Mouse (Mus musculus) ES-E14 (cell line): ENCODE measurements at regions not wholly inside any gene's neighbourhood (a gene's known extent, or its start where the extent isn't known, plus 50 kb on each side); places are given as distances from the start of the nearest gene placed in this dataset.

Experiments used
- DNase-seq: peaks from one replicate; pipeline ENCODE4 v3.0.0-alpha.2; 2013; ENCODE audit warnings: low read depth, low spot score
- H3K27ac ChIP-seq: 2 replicates; pipeline ENCODE4 v1.5.1; 2012; ENCODE audit warnings: low read depth, mild to moderate bottlenecking, low read length, moderate library complexity, mixed read lengths; ENCODE audit not compliant: poor library complexity, insufficient read depth, severe bottlenecking
- H3K36me3 ChIP-seq: 2 replicates; pipeline ENCODE4 v1.6.1; 2012; ENCODE audit warnings: mild to moderate bottlenecking, low read length, moderate library complexity, mixed read lengths; ENCODE audit not compliant: control insufficient read depth, poor library complexity, insufficient read depth, severe bottlenecking
- H3K4me1 ChIP-seq, 2 experiments: fragments of 150-350 bp in 1 of 2; sonication (generic) in 1 of 2; 2 replicates each; pipeline ENCODE4 v1.6.1; 2012; ENCODE audit warnings: low read length in 2 of 2, mild to moderate bottlenecking in 1 of 2, mixed read lengths in 1 of 2; ENCODE audit not compliant: control insufficient read depth in 2 of 2, insufficient read depth in 2 of 2, poor library complexity in 1 of 2
- H3K4me3 ChIP-seq, 2 experiments: fragments of 150-350 bp in 1 of 2; sonication (generic) in 1 of 2; 2 replicates each; pipeline ENCODE4 v1.5.1; 2012; ENCODE audit warnings: low read length in 2 of 2, low read depth in 1 of 2, mild to moderate bottlenecking in 1 of 2, mixed read lengths in 1 of 2; ENCODE audit not compliant: insufficient read depth in 1 of 2, poor library complexity in 1 of 2, severe bottlenecking in 1 of 2
- H3K9ac ChIP-seq: 2 replicates; pipeline ENCODE4 v1.6.1; 2012; ENCODE audit warnings: low read depth, mild to moderate bottlenecking, low read length, mixed read lengths; ENCODE audit not compliant: poor library complexity, insufficient read depth, severe bottlenecking
- H3K9me3 ChIP-seq: fragments of 150-350 bp; sonication (generic); 2 replicates; pipeline ENCODE4 v1.6.1; 2012; ENCODE audit warnings: low read depth, mild to moderate bottlenecking, low read length; ENCODE audit not compliant: control insufficient read depth, insufficient read depth
- CHD2 ChIP-seq: IDR thresholded peaks from 2 replicates; pipeline ENCODE4 v1.6.1; 2014; ENCODE audit warnings: mild to moderate bottlenecking, low read depth, low read length, inconsistent platforms
- HCFC1 ChIP-seq: IDR thresholded peaks from 2 replicates; pipeline ENCODE4 v1.6.1; 2012; ENCODE audit warnings: low read length, inconsistent platforms, borderline replicate concordance; ENCODE audit not compliant: insufficient read depth
- MAFK ChIP-seq: IDR thresholded peaks from 2 replicates; pipeline ENCODE4 v1.6.1; 2014; ENCODE audit warnings: mild to moderate bottlenecking, low read depth, low read length, inconsistent platforms; ENCODE audit not compliant: insufficient read depth
- ZC3H11A ChIP-seq: IDR thresholded peaks from 2 replicates; pipeline ENCODE4 v1.6.1; 2012; ENCODE audit warnings: low read depth, mild to moderate bottlenecking, inconsistent platforms, low read length, borderline replicate concordance
- ZNF384 ChIP-seq: IDR thresholded peaks from 2 replicates; pipeline ENCODE4 v1.6.1; 2012; ENCODE audit warnings: low read depth, low read length, inconsistent platforms
- in situ Hi-C, 2 experiments: fragments of 600-800 bp; cut with MboI; formaldehyde crosslinking; loops; one replicate each; pipeline ENCODE4 v1.15.1; 2025; ENCODE audit warnings: low sequenced_read_pairs in 2 of 2, inconsistent platforms in 1 of 2; ENCODE audit not compliant: unreplicated experiment in 2 of 2

DNA sequence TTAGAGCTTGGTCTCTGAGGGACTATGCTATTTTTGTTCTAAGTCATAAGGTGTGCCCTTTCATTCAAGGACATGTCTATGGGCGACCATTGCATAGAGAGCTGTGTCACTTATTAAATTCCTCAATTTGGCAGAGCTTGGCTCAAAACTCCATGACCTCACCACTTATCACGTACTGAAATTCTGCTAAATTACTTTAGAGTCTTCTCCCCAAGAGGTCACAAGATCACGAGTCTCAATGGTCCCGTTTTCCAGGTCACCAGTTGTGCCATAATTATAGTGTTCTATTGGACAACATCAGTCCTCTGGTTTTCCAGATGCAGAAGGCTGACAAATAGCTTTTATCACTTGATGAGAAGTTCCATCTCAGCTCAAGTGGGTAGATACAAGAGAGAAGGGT is 576.9 kb downstream of the Dok5 start:
- H3K9me3 ChIP-seq = no peaks in the 10 kb centered on the region
- in situ Hi-C loops = no loop called here
- DNase-seq = no peak
- TF ChIP-seq CHD2 (no peak), ZNF384 (no peak), MAFK (no peak), HCFC1 (no peak), ZC3H11A (no peak)
- no peak overlapping the region for H3K9ac ChIP-seq
- H3K27ac ChIP-seq = no peak overlapping the region
- no peak overlapping the region for H3K4me3 ChIP-seq
- H3K4me1 ChIP-seq = no peaks in the 10 kb centered on the region
- no peaks in the 10 kb centered on the region for H3K36me3 ChIP-seq

DNA sequence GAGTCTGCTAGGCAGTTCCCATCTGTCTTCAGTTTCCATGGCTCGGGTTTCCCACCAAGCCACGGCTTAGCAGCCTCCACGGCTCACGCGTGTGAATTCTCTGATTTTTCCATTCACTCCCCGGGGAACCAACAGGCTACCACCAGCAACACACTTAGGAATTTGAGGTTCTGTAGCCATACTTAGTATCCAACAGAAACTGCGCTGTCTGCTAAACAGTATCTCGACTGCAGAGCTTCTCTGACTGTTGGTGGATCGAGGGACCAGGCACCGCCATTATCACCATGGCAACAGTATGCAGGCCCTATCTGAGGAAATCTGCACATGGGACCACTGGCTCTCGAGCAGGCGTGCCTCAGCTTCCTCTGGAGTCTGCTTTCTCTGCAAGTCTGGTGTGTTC is 574.4 kb downstream of the Dok5 start:
- DNase-seq = peak; percentile 11
- Histone ChIP-seq H3K27ac (no peak overlapping the region), H3K9me3 (no peaks in the 10 kb centered on the region), H3K9ac (no peak overlapping the region), H3K36me3 (no peaks in the 10 kb centered on the region), H3K4me1 (no peaks in the 10 kb centered on the region), H3K4me3 (no peak overlapping the region)
- in situ Hi-C loops = no loop called here
- TF ChIP-seq MAFK (no peak), CHD2 (no peak), ZC3H11A (no peak)

DNA sequence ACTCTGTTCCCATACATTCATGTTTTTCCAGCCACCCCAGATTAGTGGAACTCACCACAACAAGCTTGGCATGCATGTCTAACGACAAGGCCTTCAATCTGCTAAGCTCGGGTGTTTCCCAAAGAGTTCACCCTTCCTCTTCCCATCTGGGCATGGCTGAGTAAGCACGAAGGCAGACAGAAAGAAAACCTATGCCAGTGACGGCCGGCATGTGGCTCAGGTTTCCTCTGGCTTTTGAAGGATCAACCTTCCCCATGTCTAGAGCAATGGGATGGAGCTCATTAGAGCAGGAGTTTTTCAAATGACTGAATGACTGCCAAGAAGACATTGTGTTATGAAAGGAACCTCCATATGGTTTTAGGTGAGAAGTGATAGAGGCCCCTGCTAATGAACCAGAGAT is 566.9 kb downstream of the Dok5 start:
- Histone ChIP-seq H3K9ac (no peak overlapping the region), H3K27ac (no peak overlapping the region), H3K4me1 (no peaks in the 10 kb centered on the region), H3K36me3 (no peaks in the 10 kb centered on the region), H3K4me3 (no peak overlapping the region), H3K9me3 (no peaks in the 10 kb centered on the region)
- in situ Hi-C loops = no loop called here
- no peak for DNase-seq
- TF ChIP-seq ZC3H11A (no peak), ZNF384 (no peak), HCFC1 (no peak), CHD2 (no peak), MAFK (no peak)

DNA sequence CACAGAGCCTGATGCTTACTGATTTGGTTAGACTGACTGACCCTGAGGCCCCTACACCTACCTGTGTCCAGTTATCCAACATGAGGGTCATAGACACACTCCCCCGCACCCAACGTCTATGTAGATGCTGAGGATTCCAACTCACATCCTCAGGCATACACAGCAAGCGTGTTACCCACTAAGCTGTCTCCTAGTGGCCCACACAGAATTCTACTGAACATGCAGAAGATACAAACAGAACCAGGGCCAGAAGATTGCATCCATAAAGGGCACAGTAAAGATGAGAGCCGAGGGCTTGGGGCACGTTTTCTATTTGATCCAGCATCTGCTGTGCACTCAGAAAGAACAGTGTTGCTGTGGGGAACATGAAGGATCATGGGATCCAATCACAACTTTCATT is 564.0 kb downstream of the Dok5 start:
- TF ChIP-seq ZNF384 (no peak), MAFK (no peak), CHD2 (no peak), HCFC1 (no peak), ZC3H11A (no peak)
- no peak for DNase-seq
- H3K27ac ChIP-seq = no peak overlapping the region
- H3K9me3 ChIP-seq = no peaks in the 10 kb centered on the region
- in situ Hi-C loops = no loop called here
- H3K36me3 ChIP-seq = no peaks in the 10 kb centered on the region
- no peak overlapping the region for H3K9ac ChIP-seq
- H3K4me1 ChIP-seq = no peaks in the 10 kb centered on the region
- no peak overlapping the region for H3K4me3 ChIP-seq

DNA sequence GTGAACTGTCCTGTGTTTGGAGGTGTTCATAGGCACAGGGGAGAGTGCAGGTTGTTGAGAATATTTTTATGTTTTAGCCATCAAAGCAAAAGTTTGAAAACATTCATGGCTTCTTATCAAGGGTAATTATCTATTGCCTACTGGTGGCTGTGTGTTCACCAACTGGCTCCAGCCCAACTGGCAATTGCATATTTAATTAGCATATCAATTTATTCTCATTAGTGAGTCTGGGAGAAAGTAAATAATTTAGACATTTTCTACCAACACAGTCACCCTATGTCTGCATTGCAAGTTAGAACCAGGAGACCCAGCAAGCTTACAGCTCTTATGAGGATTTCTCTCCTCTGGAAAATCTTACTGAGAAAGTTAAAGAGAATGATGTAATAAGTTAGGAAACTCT is 561.0 kb downstream of the Dok5 start:
- no peak for DNase-seq
- TF ChIP-seq MAFK (no peak), ZNF384 (no peak), ZC3H11A (no peak), HCFC1 (no peak), CHD2 (no peak)
- H3K4me3 ChIP-seq = no peak overlapping the region
- in situ Hi-C loops = no loop called here
- no peak overlapping the region for H3K9ac ChIP-seq
- H3K4me1 ChIP-seq = no peaks in the 10 kb centered on the region
- H3K9me3 ChIP-seq = no peaks in the 10 kb centered on the region
- H3K27ac ChIP-seq = no peak overlapping the region
- H3K36me3 ChIP-seq = no peaks in the 10 kb centered on the region
